Mouse (Mus musculus) right cerebral cortex, adult 18-20 months (tissue): Measurements from ENCODE around the gene Rbms1.

Experiments used
- DNase-seq: peaks from one replicate; pipeline ENCODE4 v3.0.0; 2022; ENCODE audit warnings: mixed read lengths

The Rbms1 gene

DNA sequence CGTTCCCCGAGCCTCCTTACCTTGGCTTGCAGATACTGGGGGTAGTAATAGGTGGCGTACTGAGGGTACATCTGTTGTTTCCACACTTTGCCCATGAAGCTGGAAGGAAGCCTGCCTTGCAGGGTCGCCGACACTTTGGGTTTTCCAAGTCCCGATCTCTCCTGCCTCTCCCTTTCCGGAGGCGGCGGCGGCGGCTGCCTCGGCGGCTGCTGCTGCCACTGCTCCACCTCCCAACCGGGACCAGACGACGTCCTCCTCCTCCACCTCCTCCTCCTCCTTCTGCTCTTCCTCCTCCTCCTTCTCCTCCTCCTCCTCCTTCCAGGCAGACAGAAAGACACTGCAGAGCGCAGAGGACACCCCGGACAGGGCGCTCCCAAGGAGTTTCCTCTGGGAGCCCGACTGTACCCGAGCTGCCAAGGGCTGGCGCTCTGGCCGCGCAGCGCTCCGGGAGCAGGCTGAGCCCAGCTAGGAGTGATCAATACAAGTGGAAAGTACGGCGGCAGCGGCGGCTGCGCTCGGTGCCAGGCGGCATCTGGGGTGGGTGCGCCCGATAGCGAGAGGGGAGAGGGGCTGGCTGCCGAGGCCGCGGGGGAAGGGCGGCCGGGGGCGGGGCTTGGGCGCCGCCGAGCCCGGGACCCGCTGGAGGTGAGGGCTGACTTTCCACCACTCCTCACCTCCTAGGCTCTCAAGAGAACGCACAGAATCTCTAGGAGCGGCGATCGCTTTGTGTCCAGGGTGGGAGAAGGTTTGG is at the start of gene Rbms1:
Gene Rbms1 (minus strand): TSS at position 522 of the 751 bp plus-strand sequence.
- peak; percentile 53 for DNase-seq

DNA sequence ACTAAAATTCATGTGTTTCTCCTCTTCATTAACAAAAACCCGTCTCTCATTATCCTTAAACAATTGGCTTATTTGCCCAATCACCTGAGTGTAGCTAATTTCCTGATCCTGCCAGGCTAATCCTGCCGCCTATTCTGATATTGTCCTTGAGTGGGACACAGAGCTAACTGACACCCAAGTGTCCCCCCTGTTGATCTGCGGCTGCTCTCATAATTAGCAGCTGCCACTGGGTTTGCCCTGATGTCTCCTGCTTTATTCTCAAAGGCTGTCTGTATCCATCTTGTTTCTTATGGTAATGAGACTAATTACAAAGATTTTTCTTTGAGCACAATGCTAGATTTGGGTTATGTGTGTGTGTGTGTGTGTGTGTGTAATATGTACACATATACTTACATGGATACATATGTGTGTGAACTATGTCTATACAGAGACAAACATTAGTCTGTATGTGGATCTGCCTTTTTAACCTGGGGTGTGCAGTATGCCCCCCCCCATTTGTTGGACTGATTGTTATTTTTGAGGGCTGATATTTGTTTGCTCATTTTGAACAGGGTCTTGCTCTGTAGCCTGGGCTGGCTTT is 49.3 kb upstream of the Rbms1 start:
- no peak for DNase-seq

GRCm38 (mm10) chr2:60986286-60986685 is 23.3 kb upstream of the Rbms1 start:
- DNase-seq, result no peak

GRCm38 (mm10) chr2:60978538-60979313 is 15.7 kb upstream of the Rbms1 start:
- no peak for DNase-seq

DNA sequence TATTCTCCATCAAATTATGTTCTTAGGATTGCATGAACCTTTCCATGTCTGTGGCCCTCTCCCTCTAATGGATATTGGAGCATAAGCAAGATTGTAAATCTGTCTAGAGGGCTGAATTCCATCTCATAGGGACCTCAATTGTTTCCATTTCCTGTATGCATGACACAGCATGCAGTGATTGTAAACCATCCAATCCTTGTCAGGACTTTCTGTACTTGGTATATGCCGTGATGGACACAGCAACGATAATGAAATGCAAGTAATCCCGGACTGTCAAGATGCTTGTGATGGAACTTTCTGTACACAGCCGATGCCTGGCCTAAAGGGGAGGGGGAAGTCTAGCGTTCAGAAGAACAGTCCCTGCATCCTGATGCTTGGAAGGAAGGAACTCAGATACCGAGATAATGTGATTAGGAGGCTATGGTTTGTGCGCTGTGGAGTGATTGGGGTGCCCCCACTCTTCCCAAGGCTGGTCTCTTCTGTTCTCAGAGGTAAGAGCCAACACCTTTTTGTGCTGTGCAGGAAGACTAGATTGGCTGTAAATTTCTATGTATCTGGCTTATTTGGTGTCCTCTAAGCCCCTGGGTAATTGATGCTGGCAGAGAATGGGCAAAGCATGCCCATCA is 9.3 kb upstream of the Rbms1 start:
- no peak for DNase-seq

GRCm38 (mm10) chr2:60963616-60964015 is 624 bp upstream of the Rbms1 start:
- DNase-seq, result peak; percentile 6

DNA sequence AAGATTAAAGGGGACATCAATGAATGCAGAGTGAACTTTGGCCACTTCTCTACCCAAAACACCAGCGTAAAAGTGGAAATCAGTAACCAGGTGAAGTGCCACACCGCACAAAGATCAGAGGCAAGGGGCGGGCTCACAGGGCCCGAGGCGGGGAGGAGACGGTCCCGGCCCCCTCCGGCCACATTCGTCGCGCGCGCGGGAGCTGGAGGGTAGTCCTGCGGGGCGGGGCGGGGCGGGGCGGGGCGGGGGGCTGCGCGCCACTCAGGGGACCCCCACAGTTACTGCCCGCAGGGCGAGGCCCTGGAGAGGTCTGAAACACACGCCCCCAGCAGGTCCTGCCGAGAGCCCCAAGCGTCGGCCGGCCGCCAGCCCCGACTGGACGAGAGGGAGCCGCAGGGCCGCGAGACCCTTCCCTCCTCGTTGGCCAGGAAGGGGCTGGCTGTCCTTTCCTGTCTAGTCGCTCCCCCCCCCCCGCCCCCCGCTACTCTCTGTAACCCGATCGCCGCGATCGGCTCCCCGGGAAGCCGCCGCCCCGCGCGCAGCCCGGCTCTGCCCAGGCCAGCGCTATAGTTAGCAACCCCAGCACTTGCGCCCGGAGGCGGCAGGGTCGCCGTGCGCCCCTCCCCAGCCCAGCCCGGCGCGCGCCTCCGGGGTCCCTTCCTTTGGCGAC is 856 bp downstream of the Rbms1 start:
- peak; percentile 7 for DNase-seq

DNA sequence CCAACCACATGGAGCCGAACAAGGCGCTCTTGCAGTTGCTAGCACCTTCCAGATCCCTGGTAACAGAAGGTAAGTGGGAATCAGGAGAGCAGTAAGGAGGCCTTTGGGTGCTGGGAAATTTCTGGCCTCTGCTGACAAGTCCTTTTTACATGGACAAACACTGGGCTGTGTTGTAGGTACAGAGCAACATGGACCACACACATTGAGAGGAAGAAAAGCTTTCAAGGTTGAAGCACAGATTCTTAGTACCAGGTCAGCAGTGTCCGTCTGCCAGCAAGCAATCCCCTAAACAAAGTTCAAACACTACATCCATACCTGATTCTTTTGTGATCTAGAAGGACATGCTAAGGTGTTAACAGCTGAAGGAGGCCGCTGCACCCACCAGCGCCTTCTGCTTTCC is 1.7 kb downstream of the Rbms1 start:
- DNase-seq, result no peak

- no peak for DNase-seq
These were observed 14.8 kb downstream of the Rbms1 start for GRCm38 (mm10) chr2:60948241-60948640.

DNA sequence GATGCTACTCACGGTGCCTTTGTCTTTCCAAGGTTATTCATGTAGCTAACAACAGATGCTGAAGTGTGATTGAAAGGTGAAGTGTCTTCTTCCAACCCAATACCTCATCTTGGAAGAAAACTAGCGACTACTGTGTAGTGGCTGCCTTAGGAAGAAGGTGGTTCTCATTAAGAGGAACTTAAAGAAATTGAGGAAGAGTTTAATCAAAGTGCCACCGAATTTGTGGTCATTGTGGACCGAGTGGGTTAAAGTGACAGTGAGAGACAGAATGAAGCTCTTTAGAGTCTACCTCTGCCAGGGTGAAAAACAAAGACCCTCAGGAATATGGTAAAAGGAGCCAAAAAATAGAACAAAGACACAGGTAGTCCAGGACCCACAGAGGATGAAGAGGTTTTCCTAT is 15.2 kb downstream of the Rbms1 start:
- no peak for DNase-seq

GRCm38 (mm10) chr2:60940454-60940961 is 22.5 kb downstream of the Rbms1 start:
- DNase-seq, result no peak

DNA sequence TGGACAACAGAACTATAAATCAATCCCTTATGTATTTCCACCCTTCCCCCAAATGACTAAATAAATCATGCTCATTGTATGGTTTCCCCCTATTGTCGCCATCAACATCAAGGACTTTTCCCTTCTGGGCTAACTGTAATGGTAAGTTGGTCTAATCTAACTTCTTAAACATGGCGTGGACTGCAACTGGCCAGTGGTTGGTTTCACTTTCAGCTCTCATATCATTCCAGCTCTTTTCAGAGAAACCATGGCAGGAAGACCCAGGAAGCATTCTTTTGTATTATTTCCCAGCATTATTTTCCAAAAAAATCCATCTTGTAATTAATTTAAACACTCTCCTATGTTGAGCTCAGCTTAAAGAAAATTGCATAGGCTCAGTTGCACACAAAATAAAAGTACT is 23.0 kb downstream of the Rbms1 start:
- DNase-seq, result no peak

- no peak for DNase-seq
These were observed 26.1 kb downstream of the Rbms1 start for GRCm38 (mm10) chr2:60936910-60937309.

DNA sequence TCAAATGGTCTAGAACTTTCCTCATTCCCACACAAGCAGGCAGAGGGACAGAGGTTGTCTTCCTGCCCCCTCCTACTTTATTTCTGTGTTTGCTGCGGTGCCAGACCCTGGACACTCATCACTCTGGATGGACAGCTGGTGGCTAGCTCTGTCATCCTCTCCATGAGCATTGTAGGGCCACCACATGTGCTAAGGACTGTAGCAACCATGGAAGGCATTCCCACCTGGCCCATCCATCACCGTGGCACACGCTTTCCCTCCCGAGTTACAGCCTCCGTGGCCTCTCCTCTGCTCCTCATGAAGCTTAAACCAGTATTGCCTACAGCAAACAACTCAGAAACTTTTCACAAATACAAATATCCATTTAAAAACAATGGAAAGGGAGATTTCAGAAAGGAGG is 34.0 kb downstream of the Rbms1 start:
- no peak for DNase-seq

DNA sequence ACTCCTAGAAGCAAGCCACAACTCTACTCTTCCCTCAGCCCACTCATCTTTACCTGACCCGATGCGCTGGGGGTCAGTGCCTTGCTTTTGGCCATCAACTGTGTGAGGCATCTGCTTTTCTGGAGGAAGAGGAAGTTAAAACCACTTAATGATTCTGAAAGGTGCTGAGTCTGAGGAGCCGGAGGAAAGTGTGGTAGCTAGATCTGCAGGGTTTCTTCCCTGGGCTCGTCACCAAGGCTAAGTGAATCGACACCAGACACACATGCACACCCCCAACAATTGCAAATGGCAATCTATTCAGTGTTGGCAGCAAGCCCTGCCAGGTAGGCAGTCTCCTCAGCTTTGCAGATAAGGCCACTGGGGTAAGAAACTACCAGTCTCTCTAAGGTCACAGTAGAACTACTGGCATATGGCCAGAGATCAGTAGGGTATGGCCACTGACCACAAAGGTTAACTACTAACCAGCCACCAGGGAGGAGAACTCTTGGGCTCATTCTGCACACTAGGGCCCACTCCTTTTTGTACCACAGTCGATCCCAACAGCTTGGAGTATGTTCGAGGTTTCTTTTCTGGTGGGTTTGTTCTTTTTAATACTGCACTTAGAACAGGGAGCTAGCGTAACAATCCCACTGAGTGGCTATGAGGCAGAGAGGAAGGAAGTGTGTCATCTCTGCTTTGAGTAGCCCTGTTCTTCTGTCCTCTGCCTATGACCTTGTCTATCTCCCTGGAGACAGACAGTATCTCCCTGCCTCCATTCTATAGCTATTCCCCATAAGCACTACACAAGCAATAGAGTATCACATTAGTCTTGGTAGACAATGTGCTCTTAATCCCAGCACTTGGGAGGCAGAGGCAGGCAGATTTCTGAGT is 34.9 kb downstream of the Rbms1 start:
- no peak for DNase-seq

- DNase-seq, result no peak
These were observed 37.9 kb downstream of the Rbms1 start for GRCm38 (mm10) chr2:60925063-60925462.

- DNase-seq, result no peak
These were observed 39.0 kb downstream of the Rbms1 start for GRCm38 (mm10) chr2:60923756-60924544.

DNA sequence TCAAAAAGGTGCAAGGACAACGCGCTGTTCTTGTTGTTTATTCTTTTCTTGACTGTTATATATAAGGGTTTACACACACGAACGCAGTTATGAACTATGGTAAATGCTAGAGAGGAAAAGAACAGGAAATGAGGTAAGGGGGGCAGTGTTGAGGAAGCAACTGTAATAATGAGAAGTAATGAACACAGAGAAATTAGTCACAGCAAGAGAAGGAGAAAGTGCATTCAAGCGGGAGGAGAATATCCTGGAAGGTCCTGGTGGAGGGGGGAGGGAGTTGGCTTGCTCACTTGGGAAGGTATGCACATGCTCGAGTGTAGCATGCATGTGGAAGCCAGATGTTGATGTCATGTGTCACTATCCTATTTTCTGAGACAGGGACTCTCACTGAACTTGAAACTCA is 39.9 kb downstream of the Rbms1 start:
- DNase-seq, result no peak

GRCm38 (mm10) chr2:60922351-60922750 is 40.6 kb downstream of the Rbms1 start:
- no peak for DNase-seq

- DNase-seq, result no peak
These were observed 42.9 kb downstream of the Rbms1 start for GRCm38 (mm10) chr2:60920076-60920475.

GRCm38 (mm10) chr2:60918401-60918800 is 44.6 kb downstream of the Rbms1 start:
- DNase-seq, result no peak
